Mouse (Mus musculus): ENCODE data around the gene Rplp2. TPM values are rescaled to one million over a fixed set of nuclear protein-coding genes. Genes with fewer than 3 reads are reported as not detected.

The Rplp2 gene
- polyA plus RNA-seq, 1 experiment from 2014 or later, result 1,119 TPM

DNA sequence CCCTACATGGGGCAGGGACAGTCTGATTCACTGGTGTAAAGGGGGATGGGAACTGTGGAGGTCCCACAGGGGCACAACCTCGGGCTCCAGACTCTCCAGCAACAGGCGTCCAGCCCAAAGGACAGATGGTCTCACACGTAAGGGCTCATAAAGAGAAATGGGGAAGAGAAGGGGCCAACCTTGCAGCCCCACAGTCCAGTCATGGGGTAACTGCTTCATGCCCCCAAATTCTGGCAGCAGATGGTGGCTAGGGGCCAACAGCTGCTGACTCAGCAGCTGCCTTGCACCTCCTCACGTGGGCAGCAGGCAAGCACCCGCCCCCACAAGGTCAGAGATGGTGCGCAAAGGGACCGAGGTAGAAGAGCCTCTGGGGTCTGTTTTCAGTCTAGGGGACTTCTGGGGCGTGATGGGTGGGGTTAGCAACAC, 15.0 kb upstream of the Rplp2 start:
- H3K4me1 ChIP-seq, result peaks cover 68% of the 10 kb centered on the region
- H3K36me3 ChIP-seq (ENCODE audit: poor library complexity, severe bottlenecking), result peaks cover 43% of the 10 kb centered on the region
- H3K9ac ChIP-seq, result no peak overlapping the region
- H3K9me3 ChIP-seq (replicated peaks), result no peaks in the 10 kb centered on the region
- ATAC-seq, result no peak
- H3K4me2 ChIP-seq, result no peak overlapping the region
- no peaks in the 10 kb centered on the region for H3K27me3 ChIP-seq
- 91% methylated on average over 8 of the region's 8 CpGs for WGBS
- H3K27ac ChIP-seq, result no peak overlapping the region
- no peak overlapping the region for H3K4me3 ChIP-seq

GRCm38 (mm10) chr7:141432741-141433516, 14.2 kb upstream of the Rplp2 start:
- Histone ChIP-seq H3K9me3 (replicated peaks) (no peaks in the 10 kb centered on the region), H3K27me3 (no peaks in the 10 kb centered on the region), H3K27ac (no peak overlapping the region), H3K36me3 (ENCODE audit: poor library complexity, severe bottlenecking) (peaks cover 38% of the 10 kb centered on the region), H3K4me2 (peak overlapping the region; percentile 94), H3K4me3 (0 out of 2 replicates have a peak overlapping the region, but pooled peaks have one; percentile 4), H3K4me1 (peaks cover 73% of the 10 kb centered on the region), H3K9ac (peak overlapping the region; percentile 82)
- ATAC-seq, result no peak
- WGBS, result 82% methylated on average over 6 of the region's 6 CpGs

GRCm38 (mm10) chr7:141433517-141434400, 13.4 kb upstream of the Rplp2 start:
- ATAC-seq, result no peak
- no peaks in the 10 kb centered on the region for H3K9me3 ChIP-seq (replicated peaks)
- H3K27me3 ChIP-seq, result no peaks in the 10 kb centered on the region
- H3K4me1 ChIP-seq, result peaks cover 68% of the 10 kb centered on the region
- peak overlapping the region; percentile 82 for H3K9ac ChIP-seq
- H3K36me3 ChIP-seq (ENCODE audit: poor library complexity, severe bottlenecking), result peaks cover 45% of the 10 kb centered on the region
- H3K4me3 ChIP-seq, result peak overlapping the region; percentile 61
- H3K27ac ChIP-seq, result peak overlapping the region; percentile 87
- H3K4me2 ChIP-seq, result peak overlapping the region; percentile 94
- 76% methylated on average over 15 of the region's 15 CpGs for WGBS

- Histone ChIP-seq H3K27ac (peak overlapping the region; percentile 87), H3K36me3 (ENCODE audit: poor library complexity, severe bottlenecking) (peaks cover 52% of the 10 kb centered on the region), H3K4me1 (peaks cover 61% of the 10 kb centered on the region), H3K9me3 (replicated peaks) (no peaks in the 10 kb centered on the region), H3K4me2 (peak overlapping the region; percentile 94), H3K9ac (peak overlapping the region; percentile 82), H3K4me3 (peak overlapping the region; percentile 61), H3K27me3 (no peaks in the 10 kb centered on the region)
- peak; percentile 33 for ATAC-seq
- 10% methylated on average over 8 of the region's 8 CpGs for WGBS
Observed at GRCm38 (mm10) chr7:141434464-141434863, 12.7 kb upstream of the Rplp2 start.

- Histone ChIP-seq H3K27me3 (no peaks in the 10 kb centered on the region), H3K27ac (peak overlapping the region; percentile 87), H3K9me3 (replicated peaks) (no peaks in the 10 kb centered on the region), H3K36me3 (ENCODE audit: poor library complexity, severe bottlenecking) (peaks cover 58% of the 10 kb centered on the region), H3K4me1 (peaks cover 53% of the 10 kb centered on the region), H3K4me3 (peak overlapping the region; percentile 61), H3K9ac (peak overlapping the region; percentile 82), H3K4me2 (peak overlapping the region; percentile 94)
- WGBS, result 5% methylated on average over 17 of the region's 17 CpGs
- peak; percentile 19 for ATAC-seq
Observed at GRCm38 (mm10) chr7:141435129-141435855, 11.9 kb upstream of the Rplp2 start.

- WGBS, result 75% methylated on average over 9 of the region's 9 CpGs
- Histone ChIP-seq H3K9me3 (replicated peaks) (no peaks in the 10 kb centered on the region), H3K4me3 (peak overlapping the region; percentile 61), H3K27me3 (no peaks in the 10 kb centered on the region), H3K27ac (no peak overlapping the region), H3K4me2 (peak overlapping the region; percentile 94), H3K36me3 (ENCODE audit: poor library complexity, severe bottlenecking) (peaks cover 58% of the 10 kb centered on the region), H3K9ac (peak overlapping the region; percentile 83; the same call in 1 of the 2 replicates), H3K4me1 (peaks cover 56% of the 10 kb centered on the region)
- no peak for ATAC-seq
Observed at GRCm38 (mm10) chr7:141435856-141436522, 11.2 kb upstream of the Rplp2 start.

DNA sequence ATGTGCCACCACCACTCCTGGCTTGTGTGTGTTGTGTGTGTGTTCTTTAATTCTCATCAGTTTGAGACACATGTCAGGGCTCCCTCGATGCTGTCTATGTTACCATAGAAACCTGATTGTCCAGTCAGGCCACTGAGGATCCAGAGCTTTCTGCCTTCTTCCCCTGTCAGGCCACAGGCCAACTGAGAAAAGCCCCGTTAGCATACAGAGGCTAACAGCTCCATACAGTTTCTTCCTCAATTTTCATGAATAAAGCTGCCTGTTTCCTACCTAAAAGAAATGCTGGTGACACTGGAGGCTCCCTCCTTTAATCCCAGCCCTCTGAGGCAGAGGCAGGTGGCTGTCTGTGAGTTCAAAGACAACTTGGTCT, 10.7 kb upstream of the Rplp2 start:
- ATAC-seq, result no peak
- H3K36me3 ChIP-seq (ENCODE audit: poor library complexity, severe bottlenecking), result peaks cover 58% of the 10 kb centered on the region
- peak overlapping the region; percentile 83; the same call in 1 of the 2 replicates for H3K9ac ChIP-seq
- H3K4me1 ChIP-seq, result peaks cover 61% of the 10 kb centered on the region
- WGBS, result 47% methylated on average over 2 of the region's 2 CpGs
- H3K9me3 ChIP-seq (replicated peaks), result no peaks in the 10 kb centered on the region
- H3K4me3 ChIP-seq, result peak overlapping the region; percentile 61
- no peaks in the 10 kb centered on the region for H3K27me3 ChIP-seq
- no peak overlapping the region for H3K27ac ChIP-seq
- peak overlapping the region; percentile 94 for H3K4me2 ChIP-seq

GRCm38 (mm10) chr7:141437178-141438120, 9.7 kb upstream of the Rplp2 start, which contains the start of gene Slc25a22:
Slc25a22 (minus strand) TSS chr7:141437892.
- peak within 1 kb of the TSS; percentile 83 for H3K9ac ChIP-seq
- H3K27me3 ChIP-seq, result no peaks in the 10 kb centered on the region
- 5% methylated on average over 53 of the region's 53 CpGs for WGBS
- H3K36me3 ChIP-seq (ENCODE audit: poor library complexity, severe bottlenecking), result peaks cover 50% of the 10 kb centered on the region
- H3K4me3 ChIP-seq, result peak within 1 kb of the TSS; percentile 61
- ATAC-seq, result peak; percentile 80
- H3K27ac ChIP-seq, result peak within 1 kb of the TSS; percentile 63
- no peaks in the 10 kb centered on the region for H3K9me3 ChIP-seq (replicated peaks)
- H3K4me1 ChIP-seq, result peaks cover 71% of the 10 kb centered on the region
- H3K4me2 ChIP-seq, result peak within 1 kb of the TSS; percentile 94

DNA sequence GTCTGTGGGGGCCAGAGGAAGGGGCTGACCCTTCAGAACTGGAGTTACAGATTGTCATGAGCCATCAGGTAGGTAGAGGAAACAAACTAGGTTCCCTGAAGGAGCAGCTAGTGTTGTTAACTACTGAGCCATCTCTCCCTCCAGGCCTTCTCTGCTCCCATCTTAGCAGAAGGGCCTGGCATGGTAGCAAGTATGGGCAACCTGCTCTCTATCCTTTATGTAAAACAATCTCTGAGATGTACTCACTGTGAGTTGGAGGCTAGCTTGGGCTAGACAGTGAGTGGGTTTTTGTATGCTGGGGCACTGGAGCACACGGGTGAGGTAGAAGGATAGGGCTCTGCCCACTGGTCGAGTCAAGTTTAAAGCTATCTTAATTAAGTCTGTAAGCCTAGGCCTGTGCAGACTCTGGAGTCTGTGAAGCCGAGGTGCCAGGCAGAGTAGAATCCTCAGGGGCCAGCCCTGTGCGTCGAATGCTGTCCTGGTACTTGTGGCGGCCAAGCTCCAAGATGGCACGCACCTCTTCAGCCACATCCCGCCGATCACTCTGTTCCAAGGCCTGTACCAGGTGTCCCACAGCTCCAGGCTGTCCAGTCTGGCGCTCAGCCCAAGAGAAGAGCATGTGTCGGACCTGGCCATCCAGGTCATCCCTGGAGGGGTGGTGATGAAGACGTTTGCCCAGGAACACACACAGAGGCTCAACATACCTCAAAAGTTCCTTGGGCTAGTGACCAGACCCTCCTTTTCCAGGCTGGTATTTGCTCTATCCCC, 8.8 kb upstream of the Rplp2 start:
- no peak overlapping the region for H3K4me2 ChIP-seq
- H3K36me3 ChIP-seq (ENCODE audit: poor library complexity, severe bottlenecking), result peaks cover 40% of the 10 kb centered on the region
- peaks cover 72% of the 10 kb centered on the region for H3K4me1 ChIP-seq
- no peak overlapping the region for H3K27ac ChIP-seq
- H3K27me3 ChIP-seq, result no peaks in the 10 kb centered on the region
- WGBS, result 93% methylated on average over 12 of the region's 12 CpGs
- ATAC-seq, result no peak
- H3K4me3 ChIP-seq, result peak overlapping the region; percentile 61; the same call in 1 of the 2 replicates
- H3K9ac ChIP-seq, result no peak overlapping the region
- no peaks in the 10 kb centered on the region for H3K9me3 ChIP-seq (replicated peaks)

- no peak for ATAC-seq
- Histone ChIP-seq H3K4me1 (peaks cover 71% of the 10 kb centered on the region), H3K27me3 (no peaks in the 10 kb centered on the region), H3K4me2 (no peak overlapping the region), H3K4me3 (no peak overlapping the region), H3K9ac (peak overlapping the region; percentile 27; the same call in 1 of the 2 replicates), H3K9me3 (replicated peaks) (no peaks in the 10 kb centered on the region), H3K36me3 (ENCODE audit: poor library complexity, severe bottlenecking) (peaks cover 35% of the 10 kb centered on the region), H3K27ac (no peak overlapping the region)
- WGBS, result 96% methylated on average over 10 of the region's 10 CpGs
Observed at GRCm38 (mm10) chr7:141439140-141439679, 8.0 kb upstream of the Rplp2 start.
